Mouse (Mus musculus) myocyte (in vitro differentiated cells): ENCODE results near the gene En2.

Experiments
- E2F4 ChIP-seq: IDR thresholded peaks from one replicate; pipeline ENCODE4 v1.6.1; 2011; ENCODE audit warnings: mild to moderate bottlenecking, control low read depth, moderate library complexity; ENCODE audit not compliant: insufficient read depth
- MAX ChIP-seq: IDR thresholded peaks from one replicate; pipeline ENCODE4 v1.6.1; 2011; ENCODE audit warnings: low read depth, mild to moderate bottlenecking, control low read depth
- MYOD1 ChIP-seq, 3 experiments: IDR thresholded peaks; one replicate each; pipeline ENCODE4 v1.6.1; 2011; ENCODE audit warnings: control low read depth in 2 of 3, low read depth in 2 of 3, mild to moderate bottlenecking in 2 of 3, moderate library complexity in 1 of 3; ENCODE audit not compliant: insufficient read length in 2 of 3, control insufficient read depth in 1 of 3
- MYOG ChIP-seq, 3 experiments: IDR thresholded peaks; one replicate each; pipeline ENCODE4 v1.6.1; 2011; ENCODE audit warnings: control low read depth in 2 of 3, low read depth in 2 of 3, mild to moderate bottlenecking in 2 of 3; ENCODE audit not compliant: insufficient read length in 2 of 3, control insufficient read depth in 1 of 3, insufficient read depth in 1 of 3
- POLR2A ChIP-seq: IDR thresholded peaks from one replicate; pipeline ENCODE4 v1.6.1; 2011; ENCODE audit warnings: low read depth, mild to moderate bottlenecking, control low read depth, moderate library complexity; ENCODE audit not compliant: insufficient read length
- POLR2AphosphoS2 ChIP-seq: IDR thresholded peaks from one replicate; pipeline ENCODE4 v1.6.1; 2011; ENCODE audit warnings: low read depth, control low read depth; ENCODE audit not compliant: insufficient read length
- TCF12 ChIP-seq: IDR thresholded peaks from one replicate; pipeline ENCODE4 v1.6.1; 2011; ENCODE audit warnings: mild to moderate bottlenecking, control low read depth; ENCODE audit not compliant: poor library complexity, insufficient read depth, severe bottlenecking
- USF1 ChIP-seq: IDR thresholded peaks from one replicate; pipeline ENCODE4 v1.6.1; 2011; ENCODE audit warnings: low read depth, mild to moderate bottlenecking, control low read depth, moderate library complexity

DNA sequence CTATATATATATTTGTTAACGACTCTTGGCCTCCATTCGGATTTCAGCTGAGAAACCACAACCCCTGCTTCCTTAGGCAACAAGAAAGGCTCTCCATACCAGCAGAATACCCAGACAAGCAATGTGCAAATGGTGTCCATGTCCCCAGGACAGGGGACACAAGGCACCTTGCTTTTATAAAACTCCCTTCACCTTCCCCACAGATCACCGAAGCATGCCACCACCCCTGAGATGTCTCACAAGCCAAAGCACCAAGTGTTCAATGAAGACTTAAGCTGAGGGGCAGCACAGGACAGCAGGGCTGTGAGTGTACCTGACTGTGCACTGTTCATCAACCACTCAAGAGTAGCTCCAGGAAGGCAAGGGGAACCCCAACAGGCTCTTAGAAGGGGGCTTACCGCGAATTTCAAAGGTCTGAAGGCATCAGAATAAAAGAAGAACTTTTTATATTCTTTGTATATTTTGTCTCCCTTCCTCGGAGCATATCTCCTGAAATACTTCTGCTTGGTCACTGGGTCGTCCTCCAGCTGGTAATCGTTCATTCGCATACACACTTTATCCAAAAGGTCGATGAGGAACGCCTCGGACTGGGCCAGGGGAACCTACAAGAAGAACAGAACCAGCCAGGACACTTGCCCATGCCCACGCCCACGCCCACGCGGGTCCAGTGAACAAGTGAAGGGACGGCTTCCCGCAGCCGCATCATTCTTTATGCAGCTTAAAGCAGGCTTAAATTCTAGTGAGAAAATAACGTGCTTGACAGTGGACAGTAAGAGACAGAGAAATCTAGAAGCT, 43.4 kb downstream of the En2 start:
- TF ChIP-seq USF1 (no peak), POLR2A (no peak), MYOG (IDR thresholded peaks at IDR 0.05; ENCODE audit: control insufficient read depth in 1 of 3, insufficient read depth in 1 of 3, insufficient read length in 2 of 3, low read depth in 2 of 3) (no peak), POLR2AphosphoS2 (no peak), MAX (no peak), MYOD1 (IDR thresholded peaks at IDR 0.05; ENCODE audit: control insufficient read depth in 1 of 3, insufficient read length in 2 of 3, low read depth in 2 of 3) (no peak), E2F4 (no peak), TCF12 (no peak)
